Mouse (Mus musculus) adipocyte (in vitro differentiated cells): Measurements from ENCODE around the gene Spata5.

ENCODE experiments used
- DNase-seq: peaks from one replicate; pipeline ENCODE4 v3.0.0-alpha.2; 2016; ENCODE audit warnings: low spot score

The Spata5 gene

GRCm38 (mm10) chr3:37420641-37421040 lies 945 bp downstream of the Spata5 start:
- no peak for DNase-seq

DNA sequence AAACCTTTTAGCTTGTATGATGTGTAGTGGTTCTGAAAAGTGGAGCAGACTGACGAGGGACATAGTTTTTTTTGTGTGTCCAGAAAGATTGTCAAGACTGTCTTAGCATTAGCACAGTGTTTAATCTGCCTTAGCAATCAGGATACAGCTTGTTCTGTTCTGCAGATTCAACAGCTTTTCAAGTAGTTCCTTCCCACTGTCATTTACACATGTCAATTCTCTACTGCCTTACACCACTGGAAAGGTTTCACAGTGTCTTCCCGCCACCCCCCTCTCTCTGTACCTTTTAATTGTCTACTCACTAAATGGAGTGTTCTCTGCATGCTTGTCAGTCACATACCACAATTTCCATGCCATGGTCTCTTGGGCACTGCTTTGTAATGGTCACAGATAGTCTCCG lies 1.5 kb downstream of the Spata5 start:
- peak; percentile 60 for DNase-seq

GRCm38 (mm10) chr3:37426069-37426468 lies 6.4 kb downstream of the Spata5 start:
- no peak for DNase-seq

GRCm38 (mm10) chr3:37430359-37430758 lies 10.7 kb downstream of the Spata5 start:
- DNase-seq = no peak

DNA sequence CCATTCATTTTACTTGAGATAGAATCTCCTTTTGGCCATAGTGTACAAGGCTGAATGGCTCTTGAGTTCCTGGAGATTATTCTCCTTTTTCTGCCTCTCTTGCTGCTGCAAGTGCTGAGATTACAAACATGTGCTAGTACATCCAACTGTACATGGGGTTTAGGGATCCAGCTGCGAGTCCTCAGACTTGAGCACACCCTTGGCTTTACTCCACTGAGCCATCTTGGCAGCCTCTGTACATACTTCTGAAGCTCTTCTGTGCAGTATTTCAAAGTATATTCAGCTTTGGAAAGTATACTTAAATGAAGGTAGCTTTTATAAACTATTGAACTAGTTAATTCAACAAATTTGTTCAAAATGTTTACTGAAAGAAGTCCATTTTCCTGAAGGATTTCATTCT lies 20.1 kb downstream of the Spata5 start:
- peak; percentile 59 for DNase-seq

DNA sequence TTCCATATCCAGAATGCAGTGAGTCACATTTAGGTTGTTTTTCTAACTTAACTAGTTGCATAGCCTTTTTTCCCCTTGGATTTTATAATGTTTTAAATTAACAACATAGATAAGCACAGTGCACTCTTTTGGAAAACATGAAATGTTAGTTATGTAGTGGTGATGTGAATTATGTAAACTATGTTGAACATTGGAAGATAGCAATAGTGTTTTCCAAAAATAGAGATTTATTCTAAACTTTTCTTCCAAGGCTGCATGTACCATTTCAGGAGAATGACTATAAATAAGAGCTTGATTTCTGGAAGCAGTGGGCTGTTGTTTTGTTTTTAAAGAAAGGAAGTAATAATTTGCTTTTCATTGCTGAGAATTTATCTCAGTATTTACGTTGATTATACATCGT lies 23.7 kb downstream of the Spata5 start:
- no peak for DNase-seq

- DNase-seq = no peak
Measured at GRCm38 (mm10) chr3:37455992-37456391, 36.3 kb downstream of the Spata5 start.

- peak; percentile 44 for DNase-seq
Measured at GRCm38 (mm10) chr3:37468170-37468569, 48.5 kb downstream of the Spata5 start.

DNA sequence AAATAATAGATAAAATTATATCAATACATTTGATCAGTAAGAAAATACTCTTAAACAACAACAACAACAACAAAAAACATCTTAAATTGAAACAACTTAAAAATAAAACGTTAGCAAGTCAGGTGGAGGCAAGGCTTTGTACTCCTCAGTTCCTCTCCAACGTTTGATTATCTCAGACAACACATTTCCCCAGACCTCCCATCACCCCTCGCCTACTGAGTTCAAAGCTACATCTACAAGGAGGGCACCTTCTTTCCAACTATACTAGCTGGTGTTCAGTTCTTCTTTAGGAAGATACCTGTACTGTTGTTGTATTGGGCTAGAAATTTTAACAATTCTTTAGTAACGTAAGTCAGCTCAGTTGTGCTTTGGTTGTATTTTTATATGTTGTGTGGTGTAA lies 49.7 kb downstream of the Spata5 start:
- DNase-seq = no peak

DNA sequence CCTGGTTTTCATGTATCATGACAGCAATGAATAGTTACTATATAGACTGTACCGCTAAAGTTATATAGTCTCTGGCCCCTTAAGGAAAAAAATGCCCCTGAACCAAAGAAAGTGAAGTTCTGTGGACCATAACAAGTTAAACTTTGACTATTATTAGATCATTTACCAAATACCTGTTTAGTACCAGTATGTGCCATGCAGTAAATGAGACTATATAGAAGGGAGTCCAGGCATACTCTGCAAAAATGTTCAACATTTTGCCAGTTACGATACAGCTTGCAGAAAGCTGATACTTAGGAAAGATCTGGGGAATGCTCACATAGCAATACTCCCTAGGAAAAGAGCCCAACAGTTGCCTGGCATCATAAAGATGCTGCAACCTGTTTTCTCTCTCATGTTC lies 51.2 kb downstream of the Spata5 start:
- no peak for DNase-seq

- DNase-seq = peak; percentile 72
Measured at GRCm38 (mm10) chr3:37472461-37472860, 52.8 kb downstream of the Spata5 start.

GRCm38 (mm10) chr3:37476485-37476884 lies 56.8 kb downstream of the Spata5 start:
- DNase-seq = no peak

GRCm38 (mm10) chr3:37477438-37478188 lies 57.9 kb downstream of the Spata5 start:
- DNase-seq = no peak

- DNase-seq = no peak
Measured at GRCm38 (mm10) chr3:37479771-37480170, 60.1 kb downstream of the Spata5 start.

- no peak for DNase-seq
Measured at GRCm38 (mm10) chr3:37481295-37481694, 61.6 kb downstream of the Spata5 start.

DNA sequence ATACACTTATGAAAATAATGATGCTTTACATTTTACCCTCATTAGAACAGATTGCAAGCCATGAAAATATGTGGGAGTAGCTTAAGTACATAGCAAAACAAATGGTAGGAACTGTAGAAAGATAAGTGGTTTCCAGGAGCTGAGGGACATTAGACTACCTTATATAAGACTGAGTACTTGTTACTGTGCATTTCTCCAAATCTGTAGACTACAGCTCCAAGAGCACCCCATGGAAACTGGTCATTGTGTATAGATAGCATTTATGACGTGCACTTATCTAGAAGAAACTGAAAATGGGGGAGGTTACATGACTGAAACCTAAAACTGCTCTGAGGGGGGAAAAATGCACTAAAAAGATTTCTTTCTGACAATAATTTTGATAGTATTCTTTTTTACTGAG lies 63.0 kb downstream of the Spata5 start:
- no peak for DNase-seq

GRCm38 (mm10) chr3:37483709-37484265 lies 64.1 kb downstream of the Spata5 start:
- no peak for DNase-seq

GRCm38 (mm10) chr3:37487639-37488038 lies 67.9 kb downstream of the Spata5 start:
- no peak for DNase-seq

DNA sequence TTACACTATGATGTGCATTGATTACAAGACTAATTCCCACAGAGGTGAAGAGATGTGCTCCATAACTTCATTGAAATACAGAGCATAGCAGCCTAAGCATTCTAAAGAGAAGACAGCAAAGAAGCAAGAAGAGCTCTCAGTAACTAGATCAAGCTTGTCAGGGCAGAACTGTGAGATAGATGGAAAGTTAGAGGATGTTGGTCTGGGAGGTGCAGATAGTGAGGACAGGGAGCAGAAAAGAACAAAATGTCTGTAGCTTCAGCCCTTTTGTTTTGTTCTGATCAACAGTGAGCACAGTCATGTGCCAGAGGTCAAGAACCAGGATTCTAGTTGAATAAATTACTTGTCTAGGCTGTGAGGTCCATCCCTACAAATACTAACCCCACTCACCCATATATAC lies 68.5 kb downstream of the Spata5 start:
- no peak for DNase-seq

- DNase-seq = no peak
Measured at GRCm38 (mm10) chr3:37490025-37490424, 70.3 kb downstream of the Spata5 start.

DNA sequence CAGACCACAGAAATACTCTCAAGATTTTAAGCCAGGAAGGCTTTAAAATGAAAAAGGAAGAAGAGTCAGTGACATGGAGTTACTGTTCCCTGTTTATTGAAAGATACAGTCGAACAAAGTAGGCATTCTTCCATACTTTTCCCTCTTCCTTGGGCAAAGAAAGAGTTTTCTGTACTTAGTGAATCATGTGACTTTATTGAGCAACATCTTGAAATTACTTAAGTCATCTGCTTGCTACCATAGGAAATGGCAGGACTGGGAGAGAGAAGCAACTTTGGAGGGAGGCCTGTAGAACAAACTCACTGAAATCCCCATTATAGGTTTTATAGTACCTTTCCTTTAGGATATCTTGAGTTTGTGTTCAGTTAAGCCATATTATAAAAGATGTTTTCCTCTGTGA lies 81.2 kb downstream of the Spata5 start:
- DNase-seq = peak; percentile 68

- DNase-seq = peak; percentile 16
Measured at GRCm38 (mm10) chr3:37502552-37502951, 82.9 kb downstream of the Spata5 start.

- DNase-seq = peak; percentile 49
Measured at GRCm38 (mm10) chr3:37503846-37504245, 84.2 kb downstream of the Spata5 start.
